Mouse (Mus musculus): Measurements from ENCODE around the gene Efcab12.

Gene Efcab12

DNA sequence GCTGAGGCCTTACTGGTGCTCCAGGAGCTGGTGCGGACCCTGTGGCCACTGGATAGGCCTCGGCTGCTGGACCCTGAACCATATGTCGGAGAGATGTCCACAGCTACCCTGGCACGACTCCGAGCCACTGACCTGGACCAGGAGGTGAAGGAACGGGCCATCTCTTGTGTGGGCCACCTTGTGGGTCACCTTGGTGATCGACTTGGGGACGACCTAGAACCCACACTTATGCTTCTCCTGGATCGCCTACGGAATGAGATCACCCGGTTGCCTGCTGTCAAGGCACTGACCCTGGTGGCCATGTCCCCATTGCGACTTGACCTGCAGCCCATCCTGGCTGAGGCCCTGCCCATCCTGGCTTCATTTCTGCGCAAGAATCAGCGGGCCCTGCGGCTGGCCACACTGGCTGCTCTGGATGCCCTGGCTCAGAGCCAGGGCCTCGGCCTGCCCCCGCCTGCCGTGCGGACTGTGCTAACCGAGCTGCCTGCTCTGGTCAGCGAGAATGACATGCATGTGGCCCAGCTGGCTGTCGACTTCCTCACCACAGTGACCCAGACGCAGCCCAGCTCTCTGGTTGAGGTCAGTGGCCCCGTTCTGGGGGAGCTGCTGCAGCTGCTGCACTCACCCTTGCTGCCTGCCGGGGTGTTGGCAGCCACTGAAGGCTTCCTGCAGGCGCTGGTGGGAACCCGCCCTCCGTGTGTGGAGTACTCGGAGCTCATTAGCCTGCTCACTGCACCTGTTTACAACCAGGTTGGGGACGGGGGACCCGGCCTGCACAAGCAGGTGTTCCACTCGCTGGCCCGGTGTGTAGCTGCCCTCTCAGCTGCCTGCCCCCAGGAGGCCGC, 46.1 kb downstream of the Efcab12 start:
- DNase-seq (ENCODE audit: low read depth, low spot score), result peak; percentile 41

DNA sequence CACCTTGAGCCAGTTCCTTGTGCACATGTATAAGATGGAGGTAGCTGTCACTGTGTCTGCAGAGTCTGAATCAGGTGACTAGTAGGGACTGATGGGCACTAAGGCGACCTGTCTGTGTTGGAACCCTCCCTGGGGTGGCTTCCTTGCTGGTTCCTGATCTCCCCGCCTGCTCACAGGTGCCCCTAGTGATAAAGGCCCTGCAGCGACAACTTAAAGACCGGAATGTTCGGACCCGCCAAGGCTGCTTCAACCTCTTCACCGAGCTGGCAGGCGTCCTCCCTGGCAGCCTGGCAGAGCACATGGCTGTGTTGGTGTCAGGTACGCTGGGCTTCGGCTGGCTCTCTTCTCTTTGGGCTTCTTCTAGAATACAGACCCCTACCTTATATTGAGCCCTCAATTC, 47.2 kb downstream of the Efcab12 start:
- DNase-seq (ENCODE audit: low read depth, low spot score), result no peak

DNA sequence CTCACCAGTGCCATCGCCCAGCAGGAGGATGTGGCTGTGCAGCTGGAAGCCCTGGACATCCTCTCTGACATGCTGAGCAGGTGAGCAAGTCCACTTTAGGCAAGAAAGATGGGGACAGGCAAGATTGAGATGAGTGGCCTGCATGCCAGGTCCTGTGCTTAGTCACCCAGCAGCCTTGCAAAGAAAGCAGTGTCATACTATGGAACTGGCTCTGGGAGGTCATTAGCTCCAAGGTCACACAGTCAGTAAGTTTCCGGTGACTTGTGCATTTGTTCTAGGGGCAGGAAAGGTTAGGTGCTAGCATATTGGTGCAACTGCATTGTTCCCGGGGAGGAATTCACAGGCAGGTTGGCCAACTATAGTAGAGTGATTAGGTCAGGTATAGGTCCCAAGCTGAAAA, 55.4 kb downstream of the Efcab12 start:
- no peak for DNase-seq (ENCODE audit: low read depth, low spot score)

DNA sequence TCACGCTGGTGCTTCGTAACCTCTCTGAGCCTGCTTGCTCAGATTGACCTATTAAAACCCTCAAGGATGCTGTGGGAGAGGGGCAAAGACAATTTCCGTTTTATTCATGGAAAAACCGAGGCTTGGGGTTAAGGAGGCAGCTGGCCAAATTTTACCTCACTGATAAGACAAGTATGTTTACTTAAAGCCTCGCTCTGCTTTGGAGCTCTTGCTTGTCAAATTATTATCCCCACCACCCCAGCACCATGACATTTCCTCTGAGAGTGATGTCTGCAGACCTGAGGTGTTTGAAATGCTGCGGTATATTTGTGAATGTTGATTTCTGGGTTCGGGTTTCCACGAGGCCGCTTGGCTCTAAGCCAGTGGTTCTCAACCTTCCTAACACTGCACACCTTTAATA, 61.8 kb downstream of the Efcab12 start:
- no peak for DNase-seq (ENCODE audit: low read depth, low spot score)

DNA sequence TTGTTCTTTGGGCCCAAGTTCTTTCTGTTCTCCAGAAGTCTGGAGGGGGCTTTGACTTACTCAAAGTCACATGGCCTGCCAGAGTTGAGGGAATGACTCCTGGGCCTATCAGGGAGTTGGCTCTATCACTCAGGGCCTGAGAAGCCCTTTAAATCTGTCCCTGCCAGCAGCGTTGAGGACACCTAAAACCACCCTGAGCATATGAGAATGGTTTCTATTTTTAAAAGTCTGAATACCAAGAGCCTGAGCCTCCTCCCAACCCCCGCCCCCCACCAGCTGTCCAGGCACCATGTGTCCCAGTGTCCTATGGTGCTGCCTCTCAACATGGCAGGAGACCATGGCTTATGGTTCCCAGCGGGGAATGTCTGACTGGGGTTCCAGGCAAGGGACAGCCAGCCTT, 62.4 kb downstream of the Efcab12 start:
- no peak for DNase-seq (ENCODE audit: low read depth, low spot score)

DNA sequence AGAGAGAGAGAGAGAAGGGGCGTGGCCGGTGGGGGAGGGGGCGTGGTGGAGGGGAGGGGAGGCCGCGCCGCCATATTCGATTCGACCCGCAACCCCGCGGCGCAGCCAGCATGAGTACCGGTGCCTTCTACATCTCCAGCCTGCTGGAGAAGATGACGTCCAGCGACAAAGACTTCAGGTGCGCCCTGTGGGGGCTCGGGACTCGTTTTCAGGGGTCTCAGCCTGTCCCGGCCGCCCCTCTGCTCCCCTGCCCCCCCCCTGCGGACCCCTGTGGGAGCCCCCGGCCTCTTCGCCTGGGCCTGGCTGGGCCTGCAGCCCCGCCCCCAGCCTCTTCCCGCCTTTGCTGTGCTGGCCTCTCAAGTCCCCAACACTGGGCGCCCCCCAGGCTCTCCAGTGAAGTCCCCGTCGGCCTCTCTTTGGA, 63.7 kb downstream of the Efcab12 start, which contains the start of gene Cand2:
Gene Cand2 (plus strand): TSS at position 38 of the 421 bp plus-strand sequence.
- DNase-seq (ENCODE audit: low read depth, low spot score), result peak; percentile 82

DNA sequence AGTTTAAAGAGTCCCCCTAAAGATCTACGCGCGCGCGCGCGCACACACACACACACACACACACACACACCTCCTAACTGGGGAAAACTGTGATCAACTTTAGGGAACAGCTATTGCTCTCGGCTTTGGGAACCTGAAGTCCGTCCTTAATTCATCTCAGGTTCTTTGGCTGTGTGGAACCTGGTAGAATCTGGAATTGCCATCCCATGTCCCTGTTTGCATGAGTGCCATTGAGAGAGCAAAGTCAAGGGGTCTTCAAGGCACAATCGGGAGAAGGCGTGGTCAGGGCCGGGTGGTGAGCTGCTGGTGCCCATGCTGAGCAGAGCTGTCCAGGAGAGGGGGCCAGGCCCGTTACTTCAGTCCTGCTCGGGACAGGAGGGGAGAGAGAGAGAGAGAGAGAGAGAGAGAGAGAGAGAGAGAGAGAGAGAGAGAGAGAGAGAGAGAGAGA, 64.2 kb downstream of the Efcab12 start:
- DNase-seq (ENCODE audit: low read depth, low spot score), result peak; percentile 55

DNA sequence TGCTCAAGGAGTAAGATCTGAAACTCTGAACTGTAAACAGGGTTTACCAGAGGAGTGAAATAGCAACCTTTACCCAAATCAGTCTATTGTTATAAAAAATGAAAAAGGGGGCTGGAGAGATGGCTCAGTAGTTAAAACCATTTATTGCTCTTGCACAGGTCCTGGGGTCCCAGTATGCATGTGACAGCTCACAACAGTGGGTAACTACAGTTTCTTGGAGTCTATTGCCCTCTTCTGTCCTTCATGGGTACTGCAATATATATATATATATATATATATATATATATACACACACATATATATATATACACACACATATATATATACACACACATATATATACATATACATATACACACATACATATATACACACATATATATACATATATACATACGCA, 65.6 kb downstream of the Efcab12 start:
- peak; percentile 66 for DNase-seq (ENCODE audit: low read depth, low spot score)

DNA sequence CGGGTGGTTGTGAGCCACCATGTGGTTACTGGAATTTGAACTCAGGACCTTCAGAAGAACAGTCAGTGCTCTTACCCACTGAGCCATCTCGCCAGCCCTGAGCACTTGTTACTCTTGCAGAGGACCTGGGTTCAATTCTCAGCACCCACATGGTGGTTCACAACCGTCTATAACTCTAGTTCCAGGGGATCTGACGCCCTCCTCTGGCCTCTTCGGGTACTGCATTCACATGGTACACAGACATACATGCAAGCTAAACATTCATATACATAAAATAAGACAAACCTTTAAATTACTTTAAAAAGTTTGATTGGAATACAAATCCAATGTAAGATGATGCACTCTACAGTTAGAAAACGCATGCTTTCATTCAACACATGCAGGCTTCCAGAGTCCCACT, 66.0 kb downstream of the Efcab12 start:
- DNase-seq (ENCODE audit: low read depth, low spot score), result peak; percentile 42

DNA sequence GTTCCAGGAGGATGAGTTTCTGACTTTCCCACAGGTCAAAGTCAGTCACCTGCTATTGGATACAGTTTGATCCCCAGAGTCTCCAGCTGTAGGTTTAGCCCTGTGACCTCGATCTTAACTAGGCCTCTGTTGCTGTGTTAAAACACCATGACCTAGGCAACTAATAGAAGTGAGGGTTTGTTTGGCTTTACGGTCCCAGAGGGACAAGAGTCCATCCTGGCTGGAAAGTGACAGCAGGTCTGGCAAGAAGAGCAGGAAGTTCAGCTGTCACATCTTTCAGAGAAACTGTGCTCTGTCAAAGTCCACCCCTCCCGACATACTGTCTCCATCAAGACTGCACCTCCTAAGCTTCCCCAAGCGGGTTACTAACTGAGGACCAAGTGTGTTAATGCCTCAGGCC, 67.4 kb downstream of the Efcab12 start:
- DNase-seq (ENCODE audit: low read depth, low spot score), result no peak

DNA sequence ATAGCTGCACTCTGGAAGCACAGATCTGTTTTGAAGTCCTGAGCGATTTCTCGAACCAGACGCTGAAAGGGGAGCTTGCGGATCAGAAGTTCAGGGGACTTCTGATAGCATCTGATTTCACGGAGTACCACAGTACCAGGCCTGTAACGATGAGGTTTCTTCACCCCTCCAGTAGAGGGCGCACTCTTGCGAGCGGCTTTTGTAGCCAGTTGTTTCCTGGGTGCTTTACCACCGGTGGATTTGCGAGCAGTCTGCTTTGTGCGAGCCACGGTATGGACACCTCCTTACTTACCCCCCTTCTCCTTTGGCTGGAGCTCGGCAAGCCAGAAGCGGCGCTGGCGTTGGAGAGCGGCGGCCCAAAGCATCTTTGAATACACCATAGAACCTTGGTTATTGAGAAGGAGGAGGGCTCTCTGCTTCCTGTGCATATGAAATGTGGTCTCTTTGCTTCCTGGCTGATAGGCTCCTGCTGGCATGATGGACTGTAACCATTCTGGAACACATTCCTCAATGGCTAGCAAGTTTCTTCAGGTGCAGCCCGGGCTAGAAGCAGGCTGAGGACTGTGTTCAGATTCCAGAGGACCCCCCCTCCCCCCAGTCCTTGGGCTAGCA, 68.0 kb downstream of the Efcab12 start:
- DNase-seq (ENCODE audit: low read depth, low spot score), result no peak

DNA sequence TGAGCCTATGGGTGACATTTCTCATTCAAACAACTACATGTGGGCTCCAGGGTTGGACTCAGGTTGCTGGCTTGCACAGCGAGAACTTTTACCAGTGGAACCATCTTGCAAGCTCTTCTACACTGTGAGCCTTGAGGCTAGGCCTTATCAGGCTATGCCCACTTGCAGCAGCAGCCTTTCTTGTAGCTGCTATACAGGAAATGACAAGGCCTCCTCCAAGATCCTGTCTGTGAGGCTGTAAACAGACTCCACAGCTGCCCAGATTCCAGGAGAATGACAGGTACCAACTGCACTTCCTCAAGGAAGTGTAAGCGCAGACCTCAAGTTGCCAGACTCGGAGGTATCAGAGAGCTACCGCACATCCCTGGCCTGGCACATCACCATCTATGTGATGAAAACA, 70.0 kb downstream of the Efcab12 start:
- DNase-seq (ENCODE audit: low read depth, low spot score), result no peak

DNA sequence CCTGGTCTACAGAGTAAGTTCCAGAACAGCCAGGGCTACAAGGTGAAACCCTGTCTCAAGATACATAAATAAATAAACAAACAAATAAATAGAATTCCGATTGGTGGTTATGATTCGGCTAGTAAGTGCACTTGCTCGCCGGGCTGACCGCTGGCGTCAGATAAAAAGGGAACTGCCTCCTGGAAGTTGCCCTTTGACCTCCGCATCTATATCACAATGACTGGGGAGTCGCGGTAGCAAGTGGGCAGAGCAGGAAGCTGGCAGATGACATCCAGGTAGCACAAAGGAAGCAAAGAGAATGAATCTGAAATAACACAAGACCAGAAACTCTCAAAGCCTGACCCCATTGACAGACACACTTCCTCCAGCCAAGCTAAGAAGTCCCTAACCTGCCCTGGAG, 70.9 kb downstream of the Efcab12 start:
- no peak for DNase-seq (ENCODE audit: low read depth, low spot score)

DNA sequence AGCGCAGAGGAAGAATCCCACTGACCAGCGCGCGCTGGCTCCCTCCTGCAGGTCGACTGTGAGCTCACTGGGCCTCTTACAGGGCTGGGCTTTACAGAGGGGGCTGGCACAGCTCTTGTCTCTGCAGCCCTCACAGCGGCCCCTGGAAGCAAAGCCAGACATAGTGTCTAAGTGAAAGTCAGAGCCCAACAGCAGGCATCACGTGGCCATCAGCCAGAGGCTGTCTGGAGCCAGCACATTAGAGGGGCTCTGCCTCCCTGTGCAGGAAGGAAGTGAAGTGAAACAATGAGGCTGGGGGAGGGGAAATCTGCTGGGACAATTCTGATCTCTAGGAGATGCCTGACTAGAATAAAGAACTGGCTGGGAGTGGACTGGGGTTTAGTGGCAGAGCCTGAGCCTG, 74.0 kb downstream of the Efcab12 start:
- peak; percentile 37 for DNase-seq (ENCODE audit: low read depth, low spot score)

DNA sequence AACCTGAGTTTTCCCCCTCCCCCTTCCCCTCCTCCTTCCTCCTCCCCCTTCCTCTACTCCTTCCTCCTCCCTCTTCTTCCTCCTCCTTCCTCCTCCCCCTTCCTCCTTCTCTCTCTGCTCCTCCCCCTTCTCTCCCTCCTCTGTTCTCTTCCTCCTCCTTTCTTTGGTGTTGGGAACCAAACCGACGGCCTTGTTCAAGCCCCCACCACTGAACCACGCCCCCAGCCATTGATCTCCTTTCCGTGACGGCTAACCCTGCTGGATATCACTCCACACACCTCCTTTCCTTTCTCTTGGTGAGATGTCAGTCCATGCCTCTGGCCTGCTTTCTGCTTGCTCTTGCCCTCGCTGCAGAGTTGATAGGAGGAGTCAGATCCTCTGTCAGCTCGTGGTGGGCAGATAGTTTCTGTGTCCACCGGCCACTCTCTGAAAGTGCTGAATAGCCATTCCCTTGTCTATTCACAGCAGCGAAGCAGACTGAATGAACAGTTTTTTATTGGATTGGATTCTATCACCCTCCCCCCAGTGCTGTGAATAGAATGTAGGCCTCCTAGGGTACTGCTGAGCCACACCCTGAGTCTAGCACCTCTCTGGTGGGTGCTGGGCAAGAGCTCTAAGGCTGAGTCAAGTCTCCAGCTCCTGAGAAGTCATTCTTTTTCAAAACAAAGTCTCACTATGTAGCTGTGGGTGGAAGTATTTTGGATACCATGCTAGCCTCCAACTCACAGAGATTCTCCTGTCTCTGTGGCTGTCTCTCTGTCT, 76.0 kb downstream of the Efcab12 start, which contains the start of gene Tmem40:
Gene Tmem40 (minus strand): TSS at position 416 of the 762 bp plus-strand sequence.
- peak; percentile 69 for DNase-seq (ENCODE audit: low read depth, low spot score)

DNA sequence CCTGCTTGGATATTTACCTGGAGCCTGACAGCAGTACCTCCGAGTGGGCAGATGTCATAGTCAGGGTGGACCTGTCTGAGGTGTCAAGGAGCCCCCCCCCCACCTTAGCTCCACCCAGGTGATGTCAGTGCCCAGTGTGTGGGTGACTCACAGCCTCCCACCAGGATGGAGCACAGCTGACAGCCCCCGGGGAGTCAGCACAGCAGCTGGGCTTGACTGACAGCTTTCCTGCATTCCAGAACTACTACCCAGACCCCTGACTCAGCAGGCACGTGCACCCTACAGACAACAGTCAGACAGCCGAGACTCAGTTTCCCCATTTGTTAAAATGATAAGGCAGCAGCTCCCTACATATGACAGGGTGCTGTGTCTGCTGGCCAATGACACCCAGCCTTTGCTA, 77.2 kb downstream of the Efcab12 start:
- DNase-seq (ENCODE audit: low read depth, low spot score), result no peak

Data from CD4-positive, CD25-positive, alpha-beta regulatory T cell, adult 2 months (primary cell).